Comparison of ENCODE assay signal across 24 mouse cellular contexts in genomic region chr11:49739776-49740175, GRCm38 (mm10). TPM values are rescaled to one million over a fixed set of nuclear protein-coding genes. Genes with fewer than 3 reads are reported as not detected.
A peak's percentile ranks its signal among the peaks of the same experiment; 100 is the strongest.
DNase-seq lines count a peak whose midpoint lies in the region; ATAC-seq and TF ChIP-seq lines count a peak whose summit lies in the region.
"Had no signal": no experiment of that assay in that cellular context is flagged by ENCODE, and none has a peak within 500 bp of the region (broad histone marks: within the 10 kb centered on the region; RNA-seq: fewer than 3 reads in every experiment).

No protein-coding gene starts in this region.

- no peak overlapping the region for H3K27ac ChIP-seq in CH12.LX (ENCODE audit: insufficient read depth, low read depth)
- no peak overlapping the region for H3K27ac ChIP-seq in hindbrain, embryonic 13.5 days
- no peak overlapping the region for H3K27ac ChIP-seq in liver, postnatal 0 days (ENCODE audit: low read depth)
- H3K27ac ChIP-seq: embryonic facial prominence, embryonic 12.5 days; heart, embryonic 10.5 days; limb, embryonic 13.5 days; liver, embryonic 14.5 days; lung, embryonic 15.5 days; neural tube, embryonic 12.5 days had no signal

- no peak overlapping the region for H3K9ac ChIP-seq in CH12.LX (ENCODE audit: insufficient read depth, low read depth)
- no peak overlapping the region for H3K9ac ChIP-seq in hindbrain, embryonic 13.5 days
- H3K9ac ChIP-seq in liver, postnatal 0 days (replicated peaks), result no peak overlapping the region
- H3K9ac ChIP-seq: embryonic facial prominence, embryonic 12.5 days; limb, embryonic 13.5 days; liver, embryonic 14.5 days; lung, embryonic 15.5 days; midbrain, embryonic 13.5 days; neural tube, embryonic 12.5 days had no signal

- dilution Hi-C loops in CH12.LX (cut with MboI; ENCODE audit: extremely low pct_ligation_motif_present, extremely low pct_unique_long_range_greater_than_20kb, low sequenced_read_pairs), result no loop called here

- no peaks in the 10 kb centered on the region for H3K9me3 ChIP-seq in CH12.LX (replicated peaks; ENCODE audit: low read length)
- H3K9me3 ChIP-seq in hindbrain, embryonic 13.5 days, result no peaks in the 10 kb centered on the region
- no peaks in the 10 kb centered on the region for H3K9me3 ChIP-seq in liver, postnatal 0 days (ENCODE audit: low read length)
- H3K9me3 ChIP-seq: embryonic facial prominence, embryonic 12.5 days; heart, embryonic 10.5 days; limb, embryonic 13.5 days; lung, embryonic 15.5 days; midbrain, embryonic 13.5 days; neural tube, embryonic 12.5 days had no signal

- TF ChIP-seq POLR2A in CH12.LX (IDR thresholded peaks at IDR 0.05; ENCODE audit: low read depth, low read length), result no peak

- peak; percentile 97 for ATAC-seq in megakaryocyte progenitor cell, adult 5-6 weeks (replicated peaks; ENCODE audit: poor library complexity)
- no peak for ATAC-seq in hindbrain, embryonic 13.5 days (ENCODE audit: low FRiP score)
- no peak for ATAC-seq in liver, postnatal 0 days
- ATAC-seq: CD4-positive, CD25-positive, alpha-beta regulatory T cell, adult 4 months; hindbrain, embryonic 16.5 days had no signal

- peak; percentile 69 for DNase-seq in A20 (ENCODE audit: low read depth, low spot score)
- peak; percentile 37 for DNase-seq in CH12.LX (ENCODE audit: extremely low read depth)
- DNase-seq in ZHBTc4 (ENCODE audit: low read depth, low spot score), result peak; percentile 84
- no peak for DNase-seq in lung, postnatal 36 days
- no peak for DNase-seq in liver, postnatal 0 days
- no peak for DNase-seq in embryo, embryonic 10.5 days (ENCODE audit: low spot score)
- DNase-seq: adrenal gland, postnatal 36 days; cerebellum, adult 11-12 months; heart, postnatal 4 days; kidney, adult 18-20 months; kidney, postnatal 4 days; layer of hippocampus, adult 9-11 months; thymus, postnatal 25 days had no signal

- H3K4me1 ChIP-seq in CH12.LX (ENCODE audit: control insufficient read depth in 1 of 2, insufficient read depth in 2 of 2), result peaks cover 0 to 9% of the 10 kb centered on the region in 2 experiments; a peak in 2 of 4 replicates
- peaks cover 11% of the 10 kb centered on the region for H3K4me1 ChIP-seq in hindbrain, embryonic 13.5 days (replicated peaks)
- peaks cover 9% of the 10 kb centered on the region; the same call in 1 of the 2 replicates for H3K4me1 ChIP-seq in liver, postnatal 0 days (ENCODE audit: insufficient read depth)
- H3K4me1 ChIP-seq: embryonic facial prominence, embryonic 12.5 days; neural tube, embryonic 12.5 days had no signal

- no peaks in the 10 kb centered on the region for H3K79me2 ChIP-seq in CH12.LX (replicated peaks; ENCODE audit: control insufficient read depth, extremely low read depth, insufficient read depth, poor library complexity, severe bottlenecking)

- no peak for TF ChIP-seq EP300 in CH12.LX (IDR thresholded peaks at IDR 0.05; ENCODE audit: low read length)
- TF ChIP-seq EP300 in liver, postnatal 0 days (IDR thresholded peaks at IDR 0.05; ENCODE audit: low read depth), result no peak

- TF ChIP-seq CTCF in CH12.LX (conservative IDR thresholded peaks at IDR 0.05 in 1 of 2, IDR thresholded peaks at IDR 0.05 in 1 of 2; ENCODE audit: low read depth in 2 of 2, low read length in 2 of 2), result no peak
- TF ChIP-seq CTCF in liver, postnatal 0 days (IDR thresholded peaks at IDR 0.05; ENCODE audit: low read depth), result no peak

- peaks cover 2% of the 10 kb centered on the region for H3K27me3 ChIP-seq in CH12.LX (replicated peaks)
- H3K27me3 ChIP-seq in hindbrain, embryonic 13.5 days, result no peaks in the 10 kb centered on the region
- no peaks in the 10 kb centered on the region for H3K27me3 ChIP-seq in liver, postnatal 0 days (ENCODE audit: insufficient read depth, low read length)
- H3K27me3 ChIP-seq: embryonic facial prominence, embryonic 12.5 days; limb, embryonic 13.5 days; lung, embryonic 15.5 days; midbrain, embryonic 13.5 days; neural tube, embryonic 12.5 days had no signal

- no peak overlapping the region for H3K4me2 ChIP-seq in CH12.LX (ENCODE audit: insufficient read depth, low read depth, poor library complexity, severe bottlenecking)
- no peak overlapping the region for H3K4me2 ChIP-seq in hindbrain, embryonic 13.5 days
- H3K4me2 ChIP-seq in liver, postnatal 0 days (ENCODE audit: low read depth, low read length), result no peak overlapping the region
- H3K4me2 ChIP-seq: embryonic facial prominence, embryonic 12.5 days; limb, embryonic 13.5 days; lung, embryonic 15.5 days; midbrain, embryonic 13.5 days; neural tube, embryonic 12.5 days had no signal

- WGBS in hindbrain, embryonic 13.5 days, result 79% methylated on average over 3 of the region's 3 CpGs
- WGBS in liver, postnatal 0 days (ENCODE audit: insufficient replicate concordance), result 18% methylated on average over 3 of the region's 3 CpGs

- in situ Hi-C loops in CH12.LX (cut with MboI; ENCODE audit: low pct_ligation_motif_present, low pct_unique_long_range_greater_than_20kb, low sequenced_read_pairs), result no loop called here

- no peak for TF ChIP-seq RAD21 in CH12.LX (IDR thresholded peaks at IDR 0.05; ENCODE audit: low read depth, low read length)

- H3K4me3 ChIP-seq in CH12.LX (replicated peaks in 1 of 3; ENCODE audit: low read depth in 2 of 3, low read length in 2 of 3, poor library complexity in 1 of 3), result no peak overlapping the region
- no peak overlapping the region for H3K4me3 ChIP-seq in hindbrain, embryonic 13.5 days
- H3K4me3 ChIP-seq in liver, postnatal 0 days (ENCODE audit: low read depth, low read length), result no peak overlapping the region
- H3K4me3 ChIP-seq: embryonic facial prominence, embryonic 12.5 days; heart, embryonic 10.5 days; limb, embryonic 13.5 days; lung, embryonic 15.5 days; midbrain, embryonic 13.5 days; neural tube, embryonic 12.5 days had no signal

- H3K36me3 ChIP-seq in CH12.LX (replicated peaks in 1 of 2; ENCODE audit: control insufficient read depth in 1 of 2, insufficient read depth in 1 of 2, low read length in 1 of 2), result no peaks in the 10 kb centered on the region
- no peaks in the 10 kb centered on the region for H3K36me3 ChIP-seq in hindbrain, embryonic 13.5 days
- no peaks in the 10 kb centered on the region for H3K36me3 ChIP-seq in liver, postnatal 0 days (replicated peaks; ENCODE audit: insufficient read depth, low read length)
- H3K36me3 ChIP-seq: embryonic facial prominence, embryonic 12.5 days; heart, embryonic 10.5 days; limb, embryonic 13.5 days; lung, embryonic 15.5 days; midbrain, embryonic 13.5 days; neural tube, embryonic 12.5 days had no signal

TF ChIP-seq in CH12.LX, 34 proteins besides CTCF, POLR2A, EP300 and RAD21:
- TF ChIP-seq SMC3 (IDR thresholded peaks at IDR 0.05; ENCODE audit: low read depth, low read length) (no peak), MYC (IDR thresholded peaks at IDR 0.05; ENCODE audit: low read depth, low read length) (no peak), ETS1 (conservative IDR thresholded peaks at IDR 0.05; ENCODE audit: low read depth, low read length) (no peak), ZKSCAN1 (IDR thresholded peaks at IDR 0.05; ENCODE audit: borderline replicate concordance, low read depth, low read length) (no peak), UBTF (IDR thresholded peaks at IDR 0.05; ENCODE audit: low read depth, low read length) (no peak), ELF1 (IDR thresholded peaks at IDR 0.05; ENCODE audit: low read depth, low read length) (no peak), MAZ (IDR thresholded peaks at IDR 0.05; ENCODE audit: low read depth, low read length) (no peak), RCOR1 (conservative IDR thresholded peaks at IDR 0.05; ENCODE audit: low read depth, low read length) (no peak), JUN (IDR thresholded peaks at IDR 0.05; ENCODE audit: insufficient read depth, low read depth, low read length) (no peak), ZC3H11A (IDR thresholded peaks at IDR 0.05; ENCODE audit: low read depth, low read length) (no peak), TCF12 (IDR thresholded peaks at IDR 0.05; ENCODE audit: low read depth, low read length) (no peak), CHD1 (IDR thresholded peaks at IDR 0.05; ENCODE audit: low read depth, low read length) (no peak), BHLHE40 (IDR thresholded peaks at IDR 0.05; ENCODE audit: low read depth, low read length) (no peak), E2F4 (IDR thresholded peaks at IDR 0.05; ENCODE audit: insufficient replicate concordance, low read depth, low read length) (no peak), ZNF384 (IDR thresholded peaks at IDR 0.05; ENCODE audit: low read depth, low read length) (no peak), HCFC1 (IDR thresholded peaks at IDR 0.05; ENCODE audit: low read depth, low read length) (no peak), TBP (conservative IDR thresholded peaks at IDR 0.05; ENCODE audit: low read depth, low read length) (no peak), KAT2A (IDR thresholded peaks at IDR 0.05; ENCODE audit: insufficient replicate concordance, low read length) (no peak), MXI1 (IDR thresholded peaks at IDR 0.05; ENCODE audit: low read depth, low read length) (no peak)

RNA-seq across cellular contexts. Expression of gene Cnot6, which starts 27.3 kb away (rescaled TPM):
- total RNA-seq in CH12.LX (2012; rRNA removed) (32.4 and 39.2 TPM in 2 replicates), CH12.LX (2014; rRNA removed) (90.8 and 102 TPM in 2 replicates)
- 75.2 and 85.0 TPM in 2 replicates for polyA plus RNA-seq in CH12.LX (2012; ENCODE audit: insufficient read length, low read depth)
- 78.8 and 89.8 TPM in 2 replicates for total RNA-seq in megakaryocyte progenitor cell, adult 5-6 weeks (2015)
- 52.2 and 59.1 TPM in 2 replicates for total RNA-seq in megakaryocyte progenitor cell, adult 5-6 weeks (2017)
- polyA plus RNA-seq in hindbrain, embryonic 13.5 days (2015; fragmentation: Nextera tagmentation; extraction: Ambion mirVana), result 57.1 and 57.4 TPM in 2 replicates
- polyA plus RNA-seq in liver, postnatal 0 days (2015; fragmentation: Nextera tagmentation; extraction: Ambion mirVana), result 16.9 and 18.1 TPM in 2 replicates

RNA-seq across cellular contexts. Expression of gene Gfpt2, which starts 54.2 kb away (rescaled TPM):
- total RNA-seq in CH12.LX (2012; rRNA removed) (0.04 TPM in 1 of 2 replicates, not detected in the other), CH12.LX (2014; rRNA removed) (not detected in 2 replicates)
- not detected in 2 replicates for polyA plus RNA-seq in CH12.LX (2012; ENCODE audit: insufficient read length, low read depth)
- total RNA-seq in megakaryocyte progenitor cell, adult 5-6 weeks (2015), result 0.24 and 0.39 TPM in 2 replicates
- 0.37 TPM in 1 of 2 replicates, not detected in the other for total RNA-seq in megakaryocyte progenitor cell, adult 5-6 weeks (2017)
- 5.3 and 5.5 TPM in 2 replicates for polyA plus RNA-seq in hindbrain, embryonic 13.5 days (2015; fragmentation: Nextera tagmentation; extraction: Ambion mirVana)
- 0.65 and 0.81 TPM in 2 replicates for polyA plus RNA-seq in liver, postnatal 0 days (2015; fragmentation: Nextera tagmentation; extraction: Ambion mirVana)

Comparison
In these comparisons a context has a peak if more than half of its experiments do, and no peak if none do; other contexts are left out.
1. DNase-seq: peak in A20 (single experiment), CH12.LX (single experiment) and ZHBTc4 (single experiment); none in lung, postnatal 36 days (single experiment), liver, postnatal 0 days (single experiment) and embryo, embryonic 10.5 days (single experiment).